Mouse (Mus musculus) urinary bladder, postnatal 10 days (tissue): Measurements from ENCODE around the gene Cdk9.

Source experiments
- DNase-seq: peaks from one replicate; pipeline ENCODE4 v3.0.0; 2022; ENCODE audit warnings: low spot score

The Cdk9 gene

GRCm38 (mm10) chr2:32708643-32709042 is 4.2 kb downstream of the Cdk9 start:
- no peak for DNase-seq

GRCm38 (mm10) chr2:32706971-32707370 is 5.9 kb downstream of the Cdk9 start:
- DNase-seq = no peak

GRCm38 (mm10) chr2:32705018-32705417 is 7.9 kb downstream of the Cdk9 start:
- DNase-seq = no peak

GRCm38 (mm10) chr2:32704021-32704421 is 8.9 kb downstream of the Cdk9 start, which contains the start of gene Fpgs:
TSS of gene Fpgs (minus strand) at chr2:32704145.
- DNase-seq = no peak

GRCm38 (mm10) chr2:32703046-32703445 is 9.8 kb downstream of the Cdk9 start:
- DNase-seq = no peak

- no peak for DNase-seq
Measured at GRCm38 (mm10) chr2:32700966-32701743, 11.7 kb downstream of the Cdk9 start.

GRCm38 (mm10) chr2:32699680-32700079 is 13.2 kb downstream of the Cdk9 start:
- DNase-seq = no peak

GRCm38 (mm10) chr2:32694691-32695090 is 18.2 kb downstream of the Cdk9 start:
- no peak for DNase-seq

- DNase-seq = peak; percentile 89
Measured at GRCm38 (mm10) chr2:32693823-32694411, 19.0 kb downstream of the Cdk9 start.

GRCm38 (mm10) chr2:32693282-32693681 is 19.6 kb downstream of the Cdk9 start:
- DNase-seq = no peak

- DNase-seq = no peak
Measured at GRCm38 (mm10) chr2:32692496-32692895, 20.4 kb downstream of the Cdk9 start.

- DNase-seq = no peak
Measured at GRCm38 (mm10) chr2:32691041-32691440, 21.8 kb downstream of the Cdk9 start.

GRCm38 (mm10) chr2:32689420-32689819 is 23.5 kb downstream of the Cdk9 start:
- peak; percentile 77 for DNase-seq

- no peak for DNase-seq
Measured at GRCm38 (mm10) chr2:32687562-32687961, 25.3 kb downstream of the Cdk9 start.

- no peak for DNase-seq
Measured at GRCm38 (mm10) chr2:32686640-32687039, 26.2 kb downstream of the Cdk9 start.

- DNase-seq = no peak
Measured at GRCm38 (mm10) chr2:32685807-32686206, 27.1 kb downstream of the Cdk9 start.

GRCm38 (mm10) chr2:32684681-32685428 is 28.0 kb downstream of the Cdk9 start:
- DNase-seq = no peak

GRCm38 (mm10) chr2:32683701-32684100 is 29.2 kb downstream of the Cdk9 start:
- no peak for DNase-seq

GRCm38 (mm10) chr2:32682721-32683417 is 30.0 kb downstream of the Cdk9 start:
- DNase-seq = no peak

- no peak for DNase-seq
Measured at GRCm38 (mm10) chr2:32681754-32682153, 31.1 kb downstream of the Cdk9 start.

GRCm38 (mm10) chr2:32680961-32681650 is 31.8 kb downstream of the Cdk9 start:
- no peak for DNase-seq

GRCm38 (mm10) chr2:32680051-32680451 is 32.8 kb downstream of the Cdk9 start:
- DNase-seq = no peak
